Mouse (Mus musculus): ENCODE results near the gene Vps16. TPM values are rescaled to one million over a fixed set of nuclear protein-coding genes. Genes with fewer than 3 reads are reported as not detected.

Vps16 gene
- polyA plus RNA-seq, 1 experiment, result 121 TPM

GRCm38 (mm10) chr2:130451086-130451726 is 27.1 kb downstream of the Vps16 start:
- no peaks in the 10 kb centered on the region for H3K9me3 ChIP-seq (replicated peaks; ENCODE audit: control insufficient read depth, insufficient read depth, low read length, poor library complexity, severe bottlenecking)
- peak overlapping the region; percentile 26; the same call in 1 of the 2 replicates for H3K4me3 ChIP-seq (ENCODE audit: low read depth, low read length)
- H3K9ac ChIP-seq (ENCODE audit: low read depth, poor library complexity, severe bottlenecking), result peak overlapping the region; percentile 80
- H3K27me3 ChIP-seq (ENCODE audit: control insufficient read depth, insufficient read depth, low read length, poor library complexity, severe bottlenecking), result no peaks in the 10 kb centered on the region
- no peaks in the 10 kb centered on the region for H3K36me3 ChIP-seq (ENCODE audit: control insufficient read depth, insufficient read depth, low read length, poor library complexity, severe bottlenecking)
- no peaks in the 10 kb centered on the region for H3K4me1 ChIP-seq (ENCODE audit: control insufficient read depth, insufficient read depth, low read length)
- TF ChIP-seq EP300 (IDR thresholded peaks at IDR 0.05; ENCODE audit: insufficient read depth, low read depth, low read length), result no peak
- no peak overlapping the region for H3K27ac ChIP-seq (ENCODE audit: insufficient read depth, low read length)

DNA sequence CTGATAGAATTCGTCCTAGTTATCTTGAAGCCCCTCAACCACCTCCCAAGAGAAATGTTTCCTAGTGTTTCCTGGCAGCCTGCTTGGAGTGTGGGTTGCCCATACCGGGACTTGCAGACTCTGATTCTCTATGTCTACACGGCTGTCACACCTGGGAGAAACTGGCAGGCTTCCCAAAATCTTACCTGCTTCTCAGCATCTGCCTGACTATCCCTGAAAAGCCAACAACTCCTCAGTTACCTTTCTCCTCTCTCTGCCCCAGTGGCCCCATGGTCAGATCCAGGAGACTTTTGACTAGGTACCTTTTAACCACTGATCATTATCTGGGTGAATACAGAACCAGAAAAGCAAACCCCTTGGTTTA is 27.6 kb downstream of the Vps16 start:
- H3K27ac ChIP-seq (ENCODE audit: insufficient read depth, low read length), result no peak overlapping the region
- TF ChIP-seq CTCF (IDR thresholded peaks at IDR 0.05; ENCODE audit: low read depth, low read length), result no peak
- TF ChIP-seq EP300 (IDR thresholded peaks at IDR 0.05; ENCODE audit: insufficient read depth, low read depth, low read length), result no peak
- no peak for TF ChIP-seq POLR2A (IDR thresholded peaks at IDR 0.05; ENCODE audit: insufficient read depth, low read length)
- no peaks in the 10 kb centered on the region for H3K9me3 ChIP-seq (replicated peaks; ENCODE audit: control insufficient read depth, insufficient read depth, low read length, poor library complexity, severe bottlenecking)
- H3K9ac ChIP-seq (ENCODE audit: low read depth, poor library complexity, severe bottlenecking), result 0 out of 2 replicates have a peak overlapping the region, but pooled peaks have one; percentile 80
- no peaks in the 10 kb centered on the region for H3K4me1 ChIP-seq (ENCODE audit: control insufficient read depth, insufficient read depth, low read length)
- no peak overlapping the region for H3K4me3 ChIP-seq (ENCODE audit: low read depth, low read length)
- H3K36me3 ChIP-seq (ENCODE audit: control insufficient read depth, insufficient read depth, low read length, poor library complexity, severe bottlenecking), result no peaks in the 10 kb centered on the region
- no peaks in the 10 kb centered on the region for H3K27me3 ChIP-seq (ENCODE audit: control insufficient read depth, insufficient read depth, low read length, poor library complexity, severe bottlenecking)

DNA sequence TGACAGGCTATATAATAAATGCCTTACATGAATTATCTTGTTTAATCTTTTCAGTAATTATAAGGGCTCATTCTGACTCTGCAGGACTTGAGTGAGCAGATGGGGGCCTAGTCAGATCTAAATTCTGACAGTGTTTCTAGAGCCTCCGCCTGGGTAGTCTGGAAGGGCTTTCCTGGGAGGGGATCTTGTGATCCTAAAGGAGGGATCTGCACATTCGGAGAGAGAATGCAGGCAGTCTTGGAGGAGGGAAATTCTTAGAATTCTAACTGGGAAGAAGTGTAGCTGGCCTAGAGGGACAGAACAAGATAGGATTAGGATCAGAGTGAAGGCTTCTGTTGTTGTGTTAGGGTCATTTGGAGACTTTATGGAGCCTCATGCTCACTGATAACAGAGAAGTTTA is 28.1 kb downstream of the Vps16 start:
- no peak for TF ChIP-seq POLR2A (IDR thresholded peaks at IDR 0.05; ENCODE audit: insufficient read depth, low read length)
- no peak for TF ChIP-seq CTCF (IDR thresholded peaks at IDR 0.05; ENCODE audit: low read depth, low read length)
- TF ChIP-seq EP300 (IDR thresholded peaks at IDR 0.05; ENCODE audit: insufficient read depth, low read depth, low read length), result no peak
- Histone ChIP-seq H3K4me3 (ENCODE audit: low read depth, low read length) (no peak overlapping the region), H3K9me3 (replicated peaks; ENCODE audit: control insufficient read depth, insufficient read depth, low read length, poor library complexity, severe bottlenecking) (no peaks in the 10 kb centered on the region), H3K27ac (ENCODE audit: insufficient read depth, low read length) (no peak overlapping the region), H3K4me1 (ENCODE audit: control insufficient read depth, insufficient read depth, low read length) (no peaks in the 10 kb centered on the region), H3K9ac (ENCODE audit: low read depth, poor library complexity, severe bottlenecking) (no peak overlapping the region), H3K27me3 (ENCODE audit: control insufficient read depth, insufficient read depth, low read length, poor library complexity, severe bottlenecking) (no peaks in the 10 kb centered on the region), H3K36me3 (ENCODE audit: control insufficient read depth, insufficient read depth, low read length, poor library complexity, severe bottlenecking) (no peaks in the 10 kb centered on the region)

- TF ChIP-seq POLR2A (IDR thresholded peaks at IDR 0.05; ENCODE audit: insufficient read depth, low read length) (no peak), EP300 (IDR thresholded peaks at IDR 0.05; ENCODE audit: insufficient read depth, low read depth, low read length) (no peak), CTCF (IDR thresholded peaks at IDR 0.05; ENCODE audit: low read depth, low read length) (no peak)
- Histone ChIP-seq H3K4me3 (ENCODE audit: low read depth, low read length) (no peak overlapping the region), H3K27me3 (ENCODE audit: control insufficient read depth, insufficient read depth, low read length, poor library complexity, severe bottlenecking) (no peaks in the 10 kb centered on the region), H3K9me3 (replicated peaks; ENCODE audit: control insufficient read depth, insufficient read depth, low read length, poor library complexity, severe bottlenecking) (no peaks in the 10 kb centered on the region), H3K27ac (ENCODE audit: insufficient read depth, low read length) (no peak overlapping the region), H3K4me1 (ENCODE audit: control insufficient read depth, insufficient read depth, low read length) (no peaks in the 10 kb centered on the region), H3K36me3 (ENCODE audit: control insufficient read depth, insufficient read depth, low read length, poor library complexity, severe bottlenecking) (no peaks in the 10 kb centered on the region), H3K9ac (ENCODE audit: low read depth, poor library complexity, severe bottlenecking) (no peak overlapping the region)
Measured at GRCm38 (mm10) chr2:130453421-130453820, 29.3 kb downstream of the Vps16 start.

GRCm38 (mm10) chr2:130454748-130455370 is 30.7 kb downstream of the Vps16 start:
- no peaks in the 10 kb centered on the region for H3K4me1 ChIP-seq (ENCODE audit: control insufficient read depth, insufficient read depth, low read length)
- no peaks in the 10 kb centered on the region for H3K27me3 ChIP-seq (ENCODE audit: control insufficient read depth, insufficient read depth, low read length, poor library complexity, severe bottlenecking)
- no peak for TF ChIP-seq CTCF (IDR thresholded peaks at IDR 0.05; ENCODE audit: low read depth, low read length)
- no peak for TF ChIP-seq EP300 (IDR thresholded peaks at IDR 0.05; ENCODE audit: insufficient read depth, low read depth, low read length)
- TF ChIP-seq POLR2A (IDR thresholded peaks at IDR 0.05; ENCODE audit: insufficient read depth, low read length), result no peak
- H3K9me3 ChIP-seq (replicated peaks; ENCODE audit: control insufficient read depth, insufficient read depth, low read length, poor library complexity, severe bottlenecking), result no peaks in the 10 kb centered on the region
- H3K4me3 ChIP-seq (ENCODE audit: low read depth, low read length), result no peak overlapping the region
- H3K9ac ChIP-seq (ENCODE audit: low read depth, poor library complexity, severe bottlenecking), result no peak overlapping the region
- no peaks in the 10 kb centered on the region for H3K36me3 ChIP-seq (ENCODE audit: control insufficient read depth, insufficient read depth, low read length, poor library complexity, severe bottlenecking)
- H3K27ac ChIP-seq (ENCODE audit: insufficient read depth, low read length), result no peak overlapping the region

- Histone ChIP-seq H3K9me3 (replicated peaks; ENCODE audit: control insufficient read depth, insufficient read depth, low read length, poor library complexity, severe bottlenecking) (no peaks in the 10 kb centered on the region), H3K4me1 (ENCODE audit: control insufficient read depth, insufficient read depth, low read length) (no peaks in the 10 kb centered on the region), H3K27me3 (ENCODE audit: control insufficient read depth, insufficient read depth, low read length, poor library complexity, severe bottlenecking) (no peaks in the 10 kb centered on the region), H3K27ac (ENCODE audit: insufficient read depth, low read length) (no peak overlapping the region), H3K36me3 (ENCODE audit: control insufficient read depth, insufficient read depth, low read length, poor library complexity, severe bottlenecking) (no peaks in the 10 kb centered on the region), H3K4me3 (ENCODE audit: low read depth, low read length) (no peak overlapping the region), H3K9ac (ENCODE audit: low read depth, poor library complexity, severe bottlenecking) (no peak overlapping the region)
- TF ChIP-seq POLR2A (IDR thresholded peaks at IDR 0.05; ENCODE audit: insufficient read depth, low read length) (no peak), CTCF (IDR thresholded peaks at IDR 0.05; ENCODE audit: low read depth, low read length) (no peak), EP300 (IDR thresholded peaks at IDR 0.05; ENCODE audit: insufficient read depth, low read depth, low read length) (no peak)
Measured at GRCm38 (mm10) chr2:130457871-130458270, 33.7 kb downstream of the Vps16 start.

All from ES-Bruce4 (cell line).